Mouse (Mus musculus): ENCODE results near the gene Spns1. TPM values are rescaled to one million over a fixed set of nuclear protein-coding genes. Genes with fewer than 3 reads are reported as not detected.
A peak's percentile ranks its signal among the peaks of the same experiment; 100 is the strongest.
"Not testable (repeated sequence)": the region's sequence is repeated elsewhere in the genome, so short reads cannot be mapped to it uniquely, and the experiment has no call there.

Spns1 gene
- polyA plus RNA-seq, 1 experiment from 2014 or later, result 45.8 TPM

GRCm38 (mm10) chr7:126335556-126335955 is 41.7 kb downstream of the Spns1 start:
- DNase-seq (ENCODE audit: low spot score, missing footprints) (peak; percentile 80), ATAC-seq (ENCODE audit: low FRiP score) (no peak)
- H3K9ac ChIP-seq (ENCODE audit: low read length), result no peak overlapping the region
- no peaks in the 10 kb centered on the region for H3K36me3 ChIP-seq (ENCODE audit: control insufficient read depth, insufficient read depth, low read length)
- H3K4me1 ChIP-seq (ENCODE audit: control insufficient read depth, insufficient read depth, low read length), result no peaks in the 10 kb centered on the region
- H3K27ac ChIP-seq (ENCODE audit: low read depth, low read length), result no peak overlapping the region
- H3K9me3 ChIP-seq (ENCODE audit: control insufficient read depth, low read length), result no peaks in the 10 kb centered on the region
- no peak overlapping the region for H3K4me3 ChIP-seq (ENCODE audit: low read depth, low read length)
- WGBS, result 90% methylated on average over 1 of the region's 1 CpGs
- H3K4me2 ChIP-seq, result no peak overlapping the region
- H3K27me3 ChIP-seq (ENCODE audit: control insufficient read depth, insufficient read depth, low read length), result no peaks in the 10 kb centered on the region

- ATAC-seq (ENCODE audit: low FRiP score) (no peak), DNase-seq (ENCODE audit: low spot score, missing footprints) (no peak)
- no peaks in the 10 kb centered on the region for H3K9me3 ChIP-seq (ENCODE audit: control insufficient read depth, low read length)
- H3K4me2 ChIP-seq, result no peak overlapping the region
- H3K4me3 ChIP-seq (ENCODE audit: low read depth, low read length), result no peak overlapping the region
- no peaks in the 10 kb centered on the region for H3K4me1 ChIP-seq (ENCODE audit: control insufficient read depth, insufficient read depth, low read length)
- H3K27ac ChIP-seq (ENCODE audit: low read depth, low read length), result no peak overlapping the region
- 78% methylated on average over 3 of the region's 3 CpGs for WGBS
- no peak overlapping the region for H3K9ac ChIP-seq (ENCODE audit: low read length)
- no peaks in the 10 kb centered on the region for H3K27me3 ChIP-seq (ENCODE audit: control insufficient read depth, insufficient read depth, low read length)
- no peaks in the 10 kb centered on the region for H3K36me3 ChIP-seq (ENCODE audit: control insufficient read depth, insufficient read depth, low read length)
Observed at GRCm38 (mm10) chr7:126332691-126333090, 44.6 kb downstream of the Spns1 start.

DNA sequence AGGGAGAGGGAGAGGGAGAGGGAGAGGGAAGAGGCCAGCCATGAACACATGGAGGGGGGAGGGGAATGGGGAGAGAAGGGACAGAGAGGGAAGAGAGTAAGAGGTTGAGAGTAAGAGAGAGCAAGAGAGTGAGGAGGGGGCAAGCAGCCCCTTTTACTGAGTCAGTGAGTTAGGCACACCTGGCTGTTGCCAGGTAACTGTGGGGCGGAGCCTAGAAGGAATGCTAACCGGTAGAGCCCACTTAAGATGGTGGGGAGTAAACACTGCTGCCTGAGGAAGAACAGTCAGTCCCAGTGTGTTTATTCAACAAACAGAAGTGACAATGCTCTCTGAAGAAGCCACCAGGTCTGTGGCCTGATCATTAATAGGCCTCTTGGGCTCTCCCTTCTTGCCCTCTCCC is 46.6 kb downstream of the Spns1 start:
- 76% methylated on average over 2 of the region's 2 CpGs for WGBS
- DNase-seq (ENCODE audit: low spot score, missing footprints), result no peak
- Histone ChIP-seq H3K27me3 (ENCODE audit: control insufficient read depth, insufficient read depth, low read length) (no peaks in the 10 kb centered on the region), H3K9ac (ENCODE audit: low read length) (no peak overlapping the region), H3K27ac (ENCODE audit: low read depth, low read length) (no peak overlapping the region), H3K36me3 (ENCODE audit: control insufficient read depth, insufficient read depth, low read length) (no peaks in the 10 kb centered on the region), H3K4me1 (ENCODE audit: control insufficient read depth, insufficient read depth, low read length) (no peaks in the 10 kb centered on the region), H3K4me3 (ENCODE audit: low read depth, low read length) (no peak overlapping the region), H3K4me2 (no peak overlapping the region), H3K9me3 (ENCODE audit: control insufficient read depth, low read length) (no peaks in the 10 kb centered on the region)
- ATAC-seq (ENCODE audit: low FRiP score), result no peak

- 87% methylated on average over 9 of the region's 9 CpGs for WGBS
- H3K27me3 ChIP-seq (ENCODE audit: control insufficient read depth, insufficient read depth, low read length), result no peaks in the 10 kb centered on the region
Observed at GRCm38 (mm10) chr7:126329907-126330645, 47.2 kb downstream of the Spns1 start.

GRCm38 (mm10) chr7:126328848-126329247 is 48.4 kb downstream of the Spns1 start:
- H3K36me3 ChIP-seq (ENCODE audit: control insufficient read depth, insufficient read depth, low read length); H3K4me2 ChIP-seq; H3K4me3 ChIP-seq (ENCODE audit: low read depth, low read length); DNase-seq (ENCODE audit: low spot score, missing footprints); H3K27me3 ChIP-seq (ENCODE audit: control insufficient read depth, insufficient read depth, low read length); H3K4me1 ChIP-seq (ENCODE audit: control insufficient read depth, insufficient read depth, low read length); ATAC-seq (ENCODE audit: low FRiP score); H3K9me3 ChIP-seq (ENCODE audit: control insufficient read depth, low read length); H3K27ac ChIP-seq (ENCODE audit: low read depth, low read length); H3K9ac ChIP-seq (ENCODE audit: low read length): not testable (repeated sequence)
- 90% methylated on average over 4 of the region's 6 CpGs for WGBS

More at GRCm38 (mm10) chr7:126329907-126330645, 47.2 kb downstream of the Spns1 start:
- H3K36me3 ChIP-seq (ENCODE audit: control insufficient read depth, insufficient read depth, low read length), result no peaks in the 10 kb centered on the region
- H3K9ac ChIP-seq (ENCODE audit: low read length), result no peak overlapping the region
- ATAC-seq (ENCODE audit: low FRiP score) (no peak), DNase-seq (ENCODE audit: low spot score, missing footprints) (no peak)
- H3K4me3 ChIP-seq (ENCODE audit: low read depth, low read length), result no peak overlapping the region
- H3K27ac ChIP-seq (ENCODE audit: low read depth, low read length), result no peak overlapping the region
- no peak overlapping the region for H3K4me2 ChIP-seq
- no peaks in the 10 kb centered on the region for H3K4me1 ChIP-seq (ENCODE audit: control insufficient read depth, insufficient read depth, low read length)
- no peaks in the 10 kb centered on the region for H3K9me3 ChIP-seq (ENCODE audit: control insufficient read depth, low read length)

GRCm38 (mm10) chr7:126325576-126326273 is 51.5 kb downstream of the Spns1 start:
- not testable (repeated sequence) for H3K4me3 ChIP-seq (ENCODE audit: low read depth, low read length); H3K27ac ChIP-seq (ENCODE audit: low read depth, low read length); H3K27me3 ChIP-seq (ENCODE audit: control insufficient read depth, insufficient read depth, low read length); H3K9me3 ChIP-seq (ENCODE audit: control insufficient read depth, low read length); H3K9ac ChIP-seq (ENCODE audit: low read length); H3K4me1 ChIP-seq (ENCODE audit: control insufficient read depth, insufficient read depth, low read length); H3K4me2 ChIP-seq; H3K36me3 ChIP-seq (ENCODE audit: control insufficient read depth, insufficient read depth, low read length); ATAC-seq (ENCODE audit: low FRiP score); DNase-seq (ENCODE audit: low spot score, missing footprints)
- WGBS, result 21% methylated on average over 9 of the region's 9 CpGs

- ATAC-seq (ENCODE audit: low FRiP score), result no peak
- H3K9me3 ChIP-seq (ENCODE audit: control insufficient read depth, low read length), result no peaks in the 10 kb centered on the region
- no peak overlapping the region for H3K4me2 ChIP-seq
- H3K36me3 ChIP-seq (ENCODE audit: control insufficient read depth, insufficient read depth, low read length), result no peaks in the 10 kb centered on the region
- H3K4me3 ChIP-seq (ENCODE audit: low read depth, low read length), result no peak overlapping the region
- 52% methylated on average over 3 of the region's 3 CpGs for WGBS
- no peak overlapping the region for H3K27ac ChIP-seq (ENCODE audit: low read depth, low read length)
- no peaks in the 10 kb centered on the region for H3K27me3 ChIP-seq (ENCODE audit: control insufficient read depth, insufficient read depth, low read length)
- H3K9ac ChIP-seq (ENCODE audit: low read length), result no peak overlapping the region
- no peaks in the 10 kb centered on the region for H3K4me1 ChIP-seq (ENCODE audit: control insufficient read depth, insufficient read depth, low read length)
- no peak for DNase-seq (ENCODE audit: low spot score, missing footprints)
Observed at GRCm38 (mm10) chr7:126324791-126325190, 52.5 kb downstream of the Spns1 start.

DNA sequence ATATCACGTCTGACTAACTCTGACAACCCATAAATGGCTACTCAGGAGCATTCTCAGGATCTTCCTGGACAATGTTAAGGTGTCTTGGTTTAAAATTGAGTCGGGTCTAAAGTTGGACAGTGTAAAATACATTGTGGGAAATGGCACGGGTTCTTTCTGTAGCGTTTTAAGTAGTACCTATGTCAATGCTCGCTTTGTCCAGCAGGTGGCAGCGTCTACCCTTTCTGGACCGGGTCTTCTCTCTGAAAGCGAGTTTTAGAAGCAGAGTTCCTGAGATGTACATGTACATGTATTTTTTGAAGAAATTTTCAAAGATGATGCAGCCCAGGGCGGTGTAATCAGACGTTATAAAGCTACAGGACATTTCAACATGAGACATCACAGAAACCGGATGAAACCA is 53.5 kb downstream of the Spns1 start:
- Histone ChIP-seq H3K4me2 (no peak overlapping the region), H3K4me1 (ENCODE audit: control insufficient read depth, insufficient read depth, low read length) (no peaks in the 10 kb centered on the region), H3K36me3 (ENCODE audit: control insufficient read depth, insufficient read depth, low read length) (no peaks in the 10 kb centered on the region), H3K9ac (ENCODE audit: low read length) (no peak overlapping the region), H3K27ac (ENCODE audit: low read depth, low read length) (no peak overlapping the region), H3K27me3 (ENCODE audit: control insufficient read depth, insufficient read depth, low read length) (no peaks in the 10 kb centered on the region), H3K4me3 (ENCODE audit: low read depth, low read length) (no peak overlapping the region), H3K9me3 (ENCODE audit: control insufficient read depth, low read length) (no peaks in the 10 kb centered on the region)
- ATAC-seq (ENCODE audit: low FRiP score) (no peak), DNase-seq (ENCODE audit: low spot score, missing footprints) (peak; percentile 98)
- WGBS, result 8% methylated on average over 11 of the region's 11 CpGs

All from midbrain, embryonic 11.5 days (tissue).